Mouse (Mus musculus) midbrain, embryonic 10.5 days (tissue): ENCODE measurements around the gene Adamts1. TPM values are rescaled to one million over a fixed set of nuclear protein-coding genes. Genes with fewer than 3 reads are reported as not detected.

Experiments used
- DNase-seq: peaks from one replicate; pipeline ENCODE4 v3.0.0-alpha.2; 2017; ENCODE audit warnings: low spot score
- H3K27ac ChIP-seq: fragments of 300-500 bp; sonication (generic); replicated peaks from 2 replicates; pipeline ENCODE4 v1.5.1; 2016; ENCODE audit warnings: mild to moderate bottlenecking
- H3K27me3 ChIP-seq: fragments of 300-500 bp; sonication (generic); 2 replicates; pipeline ENCODE4 v1.6.1; 2016; ENCODE audit warnings: low read depth, mild to moderate bottlenecking; ENCODE audit not compliant: poor library complexity, severe bottlenecking
- H3K36me3 ChIP-seq: fragments of 300-500 bp; sonication (generic); 2 replicates; pipeline ENCODE4 v1.6.1; 2016; ENCODE audit warnings: mild to moderate bottlenecking, moderate library complexity
- H3K4me1 ChIP-seq: fragments of 300-500 bp; sonication (generic); 2 replicates; pipeline ENCODE4 v1.6.1; 2016
- H3K4me3 ChIP-seq: fragments of 300-500 bp; sonication (generic); 2 replicates; pipeline ENCODE4 v1.5.1; 2016; ENCODE audit warnings: mild to moderate bottlenecking, moderate library complexity
- H3K9me3 ChIP-seq: fragments of 300-500 bp; sonication (generic); replicated peaks from 2 replicates; pipeline ENCODE4 v1.6.1; 2016; ENCODE audit warnings: mild to moderate bottlenecking
- WGBS: fragments of 180-500 bp; shearing (Covaris S2); methylation state at CpG from one replicate; pipeline ENCODE4 v1.1.7; 2016; 5-methylcytosine and 5-hydroxymethylcytosine counted together
- polyA plus RNA-seq: library from polyadenylated mRNA; unstranded; fragments of >200 nt; fragmentation: Nextera tagmentation; extraction: Ambion mirVana; gene quantifications from 2 replicates; pipeline ENCODE4 v1.2.1, GENCODE M21; 2016

Adamts1 gene
- polyA plus RNA-seq: 15.2 and 17.7 TPM in 2 replicates

DNA sequence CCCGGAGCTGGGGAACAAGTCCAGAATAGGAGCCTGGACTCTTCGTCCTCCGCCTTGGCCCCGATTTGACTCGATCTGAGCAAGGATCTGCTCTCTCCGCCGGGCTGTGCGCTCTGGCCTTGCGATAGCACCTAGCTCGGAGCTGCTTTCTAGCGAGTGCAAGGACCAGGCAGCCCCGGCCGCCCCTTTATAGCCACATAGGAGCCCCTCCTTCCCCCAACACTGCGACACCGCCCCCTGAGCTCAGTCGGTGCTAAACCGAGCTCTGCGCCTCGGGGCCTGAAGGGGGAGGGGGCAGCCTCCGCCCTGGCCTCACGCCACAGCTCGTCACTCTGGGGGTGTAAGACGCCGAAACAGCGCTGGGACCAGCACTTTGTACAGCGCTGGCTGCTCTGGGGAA, at the start of gene Adamts1:
Gene Adamts1, minus strand, starts transcription at position 160 of the 400 bp plus-strand sequence.
- DNase-seq: peak; percentile 91
- Histone ChIP-seq H3K9me3 (no peaks in the 10 kb centered on the region), H3K27me3 (no peaks in the 10 kb centered on the region; the same call in 1 of the 2 replicates), H3K4me3 (peak within 1 kb of the TSS; percentile 78), H3K27ac (peak within 1 kb of the TSS; percentile 90), H3K4me1 (peaks cover 47% of the 10 kb centered on the region), H3K36me3 (peaks cover 23% of the 10 kb centered on the region)
- under 1% methylated on average over 25 of the region's 26 CpGs for WGBS

DNA sequence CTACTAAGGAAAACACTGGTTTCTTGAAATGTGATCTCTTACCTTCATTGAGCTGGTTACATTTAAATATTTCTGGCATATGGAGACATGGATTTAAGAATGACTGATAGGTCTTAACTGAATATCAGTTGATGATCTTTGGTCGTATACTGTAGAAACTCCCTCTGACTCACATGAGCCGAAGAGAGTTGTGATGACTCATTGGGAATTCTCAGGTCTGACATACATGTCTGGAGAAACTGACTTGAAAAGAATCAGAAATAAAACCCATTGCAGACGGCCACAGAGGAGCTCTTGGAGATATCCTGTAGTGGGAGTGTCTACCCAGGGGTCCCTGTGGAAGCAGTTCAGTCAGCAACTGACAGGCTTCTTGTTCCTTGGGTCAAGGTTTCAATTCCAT, 24.2 kb upstream of the Adamts1 start:
- Histone ChIP-seq H3K4me3 (no peak overlapping the region), H3K27me3 (no peaks in the 10 kb centered on the region), H3K4me1 (no peaks in the 10 kb centered on the region), H3K9me3 (no peaks in the 10 kb centered on the region), H3K36me3 (no peaks in the 10 kb centered on the region), H3K27ac (no peak overlapping the region)
- WGBS: 82% methylated on average over 3 of the region's 3 CpGs
- no peak for DNase-seq

GRCm38 (mm10) chr16:85822330-85822916, 19.5 kb upstream of the Adamts1 start:
- DNase-seq: no peak
- H3K36me3 ChIP-seq: no peaks in the 10 kb centered on the region
- H3K4me1 ChIP-seq: no peaks in the 10 kb centered on the region
- no peaks in the 10 kb centered on the region for H3K9me3 ChIP-seq
- H3K27me3 ChIP-seq: no peaks in the 10 kb centered on the region
- no peak overlapping the region for H3K4me3 ChIP-seq
- WGBS: 84% methylated on average over 5 of the region's 5 CpGs
- no peak overlapping the region for H3K27ac ChIP-seq

GRCm38 (mm10) chr16:85819808-85820458, 17.0 kb upstream of the Adamts1 start:
- no peaks in the 10 kb centered on the region for H3K4me1 ChIP-seq
- no peak for DNase-seq
- H3K9me3 ChIP-seq: no peaks in the 10 kb centered on the region
- H3K36me3 ChIP-seq: no peaks in the 10 kb centered on the region
- no peak overlapping the region for H3K4me3 ChIP-seq
- WGBS: 68% methylated on average over 5 of the region's 5 CpGs
- no peaks in the 10 kb centered on the region for H3K27me3 ChIP-seq
- no peak overlapping the region for H3K27ac ChIP-seq

DNA sequence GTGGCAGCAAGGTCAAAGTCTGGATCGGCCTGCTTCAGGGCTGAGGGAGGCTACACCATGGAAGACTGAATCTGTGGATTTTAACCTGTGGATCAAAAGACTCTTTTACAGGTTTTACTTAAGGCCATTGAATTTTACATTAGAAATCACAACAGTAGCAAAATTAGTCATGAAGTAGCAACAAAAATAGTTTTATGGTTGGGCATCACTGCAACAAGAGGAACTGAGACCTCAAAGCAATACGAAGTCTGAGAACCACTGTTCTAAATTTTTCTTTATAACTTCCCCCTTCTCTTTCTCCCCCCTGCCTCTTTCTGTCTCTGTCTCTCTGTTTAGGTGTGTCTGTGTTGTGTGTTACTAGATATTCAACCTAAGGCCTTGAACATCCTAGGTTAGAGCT, 11.2 kb upstream of the Adamts1 start:
- no peak overlapping the region for H3K4me3 ChIP-seq
- no peak for DNase-seq
- no peaks in the 10 kb centered on the region for H3K4me1 ChIP-seq
- no peak overlapping the region for H3K27ac ChIP-seq
- H3K27me3 ChIP-seq: no peaks in the 10 kb centered on the region
- no peaks in the 10 kb centered on the region for H3K9me3 ChIP-seq
- WGBS: 84% methylated on average over 2 of the region's 2 CpGs
- no peaks in the 10 kb centered on the region for H3K36me3 ChIP-seq

- H3K4me3 ChIP-seq: no peak overlapping the region
- WGBS: 13% methylated on average over 2 of the region's 2 CpGs
- H3K9me3 ChIP-seq: no peaks in the 10 kb centered on the region
- DNase-seq: peak; percentile 41
- H3K36me3 ChIP-seq: no peaks in the 10 kb centered on the region
- no peak overlapping the region for H3K27ac ChIP-seq
- peaks cover 22% of the 10 kb centered on the region for H3K4me1 ChIP-seq
- H3K27me3 ChIP-seq: no peaks in the 10 kb centered on the region; the same call in 1 of the 2 replicates
Measured at GRCm38 (mm10) chr16:85807626-85808025, 4.7 kb upstream of the Adamts1 start.

DNA sequence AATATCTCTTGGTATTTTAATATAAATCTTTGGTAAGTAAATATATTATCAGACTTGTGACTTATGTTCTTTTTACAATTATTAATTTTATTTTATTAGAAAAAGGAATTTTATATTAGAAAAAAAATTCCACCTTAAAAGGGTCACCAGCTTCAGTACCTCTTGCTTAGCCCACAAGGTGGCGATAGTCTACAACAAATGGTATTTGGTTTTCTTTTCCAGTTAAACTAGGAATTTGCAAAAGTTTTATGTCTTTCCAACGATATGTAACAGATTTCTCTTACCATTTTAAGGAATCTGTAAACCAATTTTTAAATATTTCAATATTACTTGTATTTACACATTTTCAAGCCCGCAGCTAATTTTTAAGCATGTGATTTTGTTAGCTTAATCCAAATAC, 4.2 kb upstream of the Adamts1 start:
- H3K36me3 ChIP-seq: no peaks in the 10 kb centered on the region
- no peak overlapping the region for H3K4me3 ChIP-seq
- peaks cover 26% of the 10 kb centered on the region for H3K4me1 ChIP-seq
- H3K27me3 ChIP-seq: no peaks in the 10 kb centered on the region; the same call in 1 of the 2 replicates
- no peaks in the 10 kb centered on the region for H3K9me3 ChIP-seq
- WGBS: 23% methylated on average over 3 of the region's 3 CpGs
- DNase-seq: no peak
- H3K27ac ChIP-seq: no peak overlapping the region

GRCm38 (mm10) chr16:85805581-85805980, 2.7 kb upstream of the Adamts1 start:
- no peak for DNase-seq
- WGBS: 90% methylated on average over 2 of the region's 2 CpGs
- Histone ChIP-seq H3K4me1 (peaks cover 36% of the 10 kb centered on the region), H3K27me3 (no peaks in the 10 kb centered on the region; the same call in 1 of the 2 replicates), H3K4me3 (no peak overlapping the region), H3K27ac (no peak overlapping the region), H3K9me3 (no peaks in the 10 kb centered on the region), H3K36me3 (no peaks in the 10 kb centered on the region)

- DNase-seq: peak; percentile 81
- WGBS: 0% methylated on average over 22 of the region's 25 CpGs
- H3K36me3 ChIP-seq: peaks cover 13% of the 10 kb centered on the region
- peaks cover 47% of the 10 kb centered on the region for H3K4me1 ChIP-seq
- no peaks in the 10 kb centered on the region; the same call in 1 of the 2 replicates for H3K27me3 ChIP-seq
- H3K9me3 ChIP-seq: no peaks in the 10 kb centered on the region
- peak overlapping the region; percentile 90 for H3K27ac ChIP-seq
- peak overlapping the region; percentile 78 for H3K4me3 ChIP-seq
Measured at GRCm38 (mm10) chr16:85803613-85804551, 969 bp upstream of the Adamts1 start.

GRCm38 (mm10) chr16:85801971-85802811, 722 bp downstream of the Adamts1 start:
- Histone ChIP-seq H3K27me3 (no peaks in the 10 kb centered on the region; the same call in 1 of the 2 replicates), H3K4me3 (peak overlapping the region; percentile 78), H3K36me3 (peaks cover 30% of the 10 kb centered on the region), H3K4me1 (peaks cover 47% of the 10 kb centered on the region), H3K9me3 (no peaks in the 10 kb centered on the region), H3K27ac (peak overlapping the region; percentile 90)
- DNase-seq: peak; percentile 69
- under 1% methylated on average over 67 of the region's 67 CpGs for WGBS

DNA sequence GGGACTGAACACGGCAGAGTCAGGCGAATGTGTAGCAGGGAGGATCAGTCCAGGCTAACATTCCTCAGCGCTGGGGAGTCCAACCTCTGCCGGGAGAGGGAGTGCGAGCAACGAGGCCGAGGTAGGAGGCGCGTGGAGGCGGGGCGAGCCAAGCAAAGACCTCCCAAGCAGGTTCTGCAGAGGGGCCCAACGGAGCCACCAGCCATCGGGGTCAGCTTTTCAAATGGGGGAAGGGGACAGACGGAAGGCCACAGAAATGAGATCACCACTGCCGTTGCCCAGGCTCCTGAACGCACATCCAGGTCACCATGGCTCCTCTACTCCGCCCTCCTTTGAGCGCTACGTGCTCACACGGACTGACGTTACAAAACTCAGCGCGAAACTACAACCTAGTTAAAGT, 1.7 kb downstream of the Adamts1 start:
- Histone ChIP-seq H3K4me1 (peaks cover 47% of the 10 kb centered on the region), H3K4me3 (peak overlapping the region; percentile 78), H3K27ac (peak overlapping the region; percentile 90), H3K9me3 (no peaks in the 10 kb centered on the region), H3K36me3 (peaks cover 40% of the 10 kb centered on the region), H3K27me3 (no peaks in the 10 kb centered on the region; the same call in 1 of the 2 replicates)
- peak; percentile 90 for DNase-seq
- under 1% methylated on average over 23 of the region's 23 CpGs for WGBS

DNA sequence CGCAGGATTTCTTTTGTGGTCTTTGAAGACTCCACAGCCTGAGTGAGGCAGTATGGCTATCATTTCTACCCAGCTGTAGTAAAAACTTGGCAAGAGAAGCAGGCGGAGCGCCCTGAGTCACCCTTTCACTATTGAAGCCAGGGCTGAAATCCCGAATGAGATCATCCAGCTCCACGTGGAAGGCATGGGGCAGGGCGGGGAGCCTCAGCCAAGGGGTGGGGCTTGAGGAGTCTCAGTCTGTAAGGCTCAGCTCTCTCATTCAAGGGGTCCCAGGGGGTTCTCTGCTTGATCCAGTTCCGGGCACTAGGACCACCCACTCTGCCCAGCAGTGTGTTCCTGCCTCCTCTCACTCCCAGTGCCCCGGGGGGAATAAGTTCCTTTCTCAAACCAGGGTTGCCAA, 2.2 kb downstream of the Adamts1 start:
- no peaks in the 10 kb centered on the region for H3K9me3 ChIP-seq
- DNase-seq: peak; percentile 85
- H3K4me1 ChIP-seq: peaks cover 47% of the 10 kb centered on the region
- H3K27ac ChIP-seq: peak overlapping the region; percentile 90
- no peaks in the 10 kb centered on the region; the same call in 1 of the 2 replicates for H3K27me3 ChIP-seq
- peak overlapping the region; percentile 78 for H3K4me3 ChIP-seq
- H3K36me3 ChIP-seq: peaks cover 45% of the 10 kb centered on the region
- 6% methylated on average over 8 of the region's 8 CpGs for WGBS
